Mouse (Mus musculus): ENCODE measurements around the gene Fpr-rs3.

The Fpr-rs3 gene

GRCm38 (mm10) chr17:20624777-20625176 lies at the start of gene Fpr-rs3:
Gene Fpr-rs3, minus strand, starts transcription at chr17:20624877.
- no peak for DNase-seq (ENCODE audit: low spot score in 2 of 2)

GRCm38 (mm10) chr17:20596323-20596722 lies 28.4 kb downstream of the Fpr-rs3 start, which contains the start of gene Vmn2r110:
Gene Vmn2r110, minus strand, starts transcription at chr17:20596423.
- DNase-seq (ENCODE audit: low spot score in 2 of 2) = no peak
